In the genomic region with DNA sequence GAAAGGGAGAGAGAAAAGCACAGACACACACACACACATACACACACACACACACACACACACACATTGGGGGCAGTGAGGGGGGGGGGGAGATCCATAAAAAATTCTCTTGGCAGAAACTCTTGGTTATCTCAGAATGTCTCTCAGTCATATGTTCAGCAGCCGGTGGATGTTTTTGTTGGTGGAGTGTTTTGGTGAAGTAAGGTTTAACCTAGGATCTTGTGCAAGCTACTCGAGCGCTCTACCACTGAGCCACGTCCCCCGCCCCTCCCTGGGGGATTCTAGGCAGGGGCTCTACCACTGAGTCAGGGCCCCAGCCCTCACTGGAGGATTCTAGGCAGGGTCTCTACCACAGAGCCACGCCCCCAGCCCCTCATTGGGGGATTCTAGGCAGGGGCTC, we compare ENCODE assay signal across 28 mouse cellular contexts. TPM values are rescaled to one million over a fixed set of nuclear protein-coding genes. Genes with fewer than 3 reads are reported as not detected.
"Had no signal": no experiment of that assay in that cellular context is flagged by ENCODE, and none has a peak within 500 bp of the region (broad histone marks: within the 10 kb centered on the region; RNA-seq: fewer than 3 reads in every experiment).

No protein-coding gene starts in this region.

- H3K9ac ChIP-seq: heart, embryonic 13.5 days; heart, embryonic 15.5 days; hindbrain, embryonic 12.5 days; hindbrain, embryonic 14.5 days; intestine, embryonic 15.5 days; limb, embryonic 13.5 days; limb, embryonic 15.5 days had no signal

- ATAC-seq: hindbrain, embryonic 16.5 days; inflammation-experienced regulatory T-cells, adult 6 months; intestine, embryonic 15.5 days; intestine, postnatal 0 days had no signal

- H3K27me3 ChIP-seq: heart, embryonic 13.5 days; heart, embryonic 15.5 days; hindbrain, embryonic 12.5 days; intestine, embryonic 15.5 days; limb, embryonic 13.5 days; limb, embryonic 15.5 days had no signal

- H3K27ac ChIP-seq: gastrocnemius, adult 2 months; heart, adult 2 months; heart, embryonic 13.5 days; heart, embryonic 15.5 days; hindbrain, embryonic 10.5 days; hindbrain, embryonic 12.5 days; hindbrain, embryonic 14.5 days; intestine, embryonic 15.5 days; limb, embryonic 13.5 days; limb, embryonic 15.5 days had no signal

- H3K4me3 ChIP-seq: gastrocnemius, adult 2 months; heart, adult 2 months; heart, embryonic 13.5 days; heart, embryonic 15.5 days; hindbrain, embryonic 10.5 days; hindbrain, embryonic 12.5 days; intestine, embryonic 15.5 days; limb, embryonic 13.5 days; limb, embryonic 15.5 days had no signal

- H3K9me3 ChIP-seq: heart, embryonic 13.5 days; heart, embryonic 15.5 days; hindbrain, embryonic 12.5 days; intestine, embryonic 15.5 days; limb, embryonic 13.5 days; limb, embryonic 15.5 days had no signal

- DNase-seq: gastrocnemius, postnatal 10 days; gastrocnemius, postnatal 25 days; heart, postnatal 4 days; kidney, adult 18-20 months; kidney, adult 8-10 months; kidney, postnatal 10 days; kidney, postnatal 25 days; kidney, postnatal 4 days; layer of hippocampus, adult 9-11 months; layer of hippocampus, postnatal 36 days; left cerebral cortex, postnatal 4 days had no signal

- H3K4me2 ChIP-seq: heart, embryonic 11.5 days; heart, embryonic 13.5 days; heart, embryonic 15.5 days; hindbrain, embryonic 12.5 days; hindbrain, embryonic 14.5 days; intestine, embryonic 15.5 days; limb, embryonic 13.5 days; limb, embryonic 15.5 days had no signal

RNA-seq across cellular contexts. Expression of a gene that starts 23.9 kb away (rescaled TPM):
- polyA plus RNA-seq: heart, adult 2 months; heart, embryonic 11.5 days; heart, embryonic 13.5 days; heart, postnatal 0 days; limb, embryonic 11.5 days; liver, adult 2 months had no signal
